Mouse (Mus musculus) forebrain, embryonic 13.5 days (tissue): ENCODE results near the gene Nxpe4. TPM values are rescaled to one million over a fixed set of nuclear protein-coding genes. Genes with fewer than 3 reads are reported as not detected.

Experiments used
- ATAC-seq: fragments of 200-750 bp; cut with Nextera tagmentation; 2 replicates; pipeline ENCODE4 v1.8.0; 2017
- H3K27ac ChIP-seq: fragments of 300-500 bp; sonication (generic); 2 replicates; pipeline ENCODE4 v1.5.1; 2015; ENCODE audit warnings: inconsistent platforms, mild to moderate bottlenecking, moderate library complexity
- H3K27me3 ChIP-seq: fragments of 300-500 bp; sonication (generic); 2 replicates; pipeline ENCODE4 v1.6.1; 2015; ENCODE audit warnings: mild to moderate bottlenecking, inconsistent platforms
- H3K36me3 ChIP-seq: fragments of 300-500 bp; sonication (generic); 2 replicates; pipeline ENCODE4 v1.6.1; 2015; ENCODE audit warnings: mild to moderate bottlenecking, inconsistent platforms; ENCODE audit not compliant: poor library complexity, severe bottlenecking
- H3K4me1 ChIP-seq: fragments of 300-500 bp; sonication (generic); 2 replicates; pipeline ENCODE4 v1.6.1; 2015; ENCODE audit warnings: inconsistent platforms
- H3K4me2 ChIP-seq: fragments of 300-500 bp; sonication (generic); 2 replicates; pipeline ENCODE4 v1.6.1; 2015; ENCODE audit warnings: inconsistent platforms, mild to moderate bottlenecking, moderate library complexity
- H3K4me3 ChIP-seq: fragments of 300-500 bp; sonication (generic); 2 replicates; pipeline ENCODE4 v1.5.1; 2015; ENCODE audit warnings: mild to moderate bottlenecking, inconsistent platforms
- H3K9ac ChIP-seq: fragments of 300-500 bp; sonication (generic); 2 replicates; pipeline ENCODE4 v1.6.1; 2015; ENCODE audit warnings: mild to moderate bottlenecking, inconsistent platforms
- H3K9me3 ChIP-seq: fragments of 300-500 bp; sonication (generic); replicated peaks from 2 replicates; pipeline ENCODE4 v1.6.1; 2016; ENCODE audit warnings: inconsistent platforms
- WGBS: fragments of 180-500 bp; shearing (Covaris S2); methylation state at CpG from one replicate; pipeline ENCODE4 v1.1.7; 2015; 5-methylcytosine and 5-hydroxymethylcytosine counted together
- polyA plus RNA-seq: library from polyadenylated mRNA; unstranded; fragments of >200 nt; fragmentation: Nextera tagmentation; extraction: Ambion mirVana; gene quantifications from 2 replicates; pipeline ENCODE4 v1.2.1, GENCODE M21; 2015

The Nxpe4 gene
- polyA plus RNA-seq, 1 experiment from 2014 or later: 5.5 TPM

- Histone ChIP-seq H3K4me2 (peak overlapping the region; percentile 32), H3K9ac (no peak overlapping the region), H3K36me3 (no peaks in the 10 kb centered on the region), H3K9me3 (no peaks in the 10 kb centered on the region), H3K27ac (peak overlapping the region; percentile 19; the same call in 1 of the 2 replicates), H3K4me3 (no peak overlapping the region), H3K27me3 (no peaks in the 10 kb centered on the region), H3K4me1 (peaks cover 16% of the 10 kb centered on the region)
- ATAC-seq: no peak
- 14% methylated on average over 12 of the region's 12 CpGs for WGBS
These were observed 35.6 kb downstream of the Nxpe4 start for GRCm38 (mm10) chr9:48197458-48197884.

GRCm38 (mm10) chr9:48210970-48211369 is 49.1 kb downstream of the Nxpe4 start:
- Histone ChIP-seq H3K27ac (no peak overlapping the region), H3K27me3 (no peaks in the 10 kb centered on the region), H3K4me3 (no peak overlapping the region), H3K36me3 (no peaks in the 10 kb centered on the region), H3K9me3 (no peaks in the 10 kb centered on the region), H3K4me1 (peaks cover 5% of the 10 kb centered on the region), H3K9ac (no peak overlapping the region), H3K4me2 (no peak overlapping the region)
- WGBS: 93% methylated on average over 6 of the region's 6 CpGs
- no peak for ATAC-seq

- peaks cover 13% of the 10 kb centered on the region for H3K4me1 ChIP-seq
- no peak overlapping the region for H3K9ac ChIP-seq
- no peak overlapping the region for H3K27ac ChIP-seq
- no peaks in the 10 kb centered on the region for H3K36me3 ChIP-seq
- no peak overlapping the region for H3K4me3 ChIP-seq
- 95% methylated on average over 5 of the region's 5 CpGs for WGBS
- H3K4me2 ChIP-seq: no peak overlapping the region
- no peak for ATAC-seq
- H3K9me3 ChIP-seq: no peaks in the 10 kb centered on the region
- H3K27me3 ChIP-seq: no peaks in the 10 kb centered on the region
These were observed 50.1 kb downstream of the Nxpe4 start for GRCm38 (mm10) chr9:48211912-48212311.

GRCm38 (mm10) chr9:48214751-48215150 is 52.9 kb downstream of the Nxpe4 start:
- Histone ChIP-seq H3K9ac (no peak overlapping the region), H3K4me2 (no peak overlapping the region), H3K4me3 (no peak overlapping the region), H3K36me3 (no peaks in the 10 kb centered on the region), H3K4me1 (peaks cover 14% of the 10 kb centered on the region), H3K27ac (no peak overlapping the region), H3K9me3 (no peaks in the 10 kb centered on the region), H3K27me3 (no peaks in the 10 kb centered on the region)
- 78% methylated on average over 9 of the region's 9 CpGs for WGBS
- ATAC-seq: peak; percentile 36; the same call in 1 of the 2 replicates

- H3K4me3 ChIP-seq: no peak overlapping the region
- peaks cover 14% of the 10 kb centered on the region for H3K4me1 ChIP-seq
- peak; percentile 24; the same call in 1 of the 2 replicates for ATAC-seq
- no peak overlapping the region for H3K9ac ChIP-seq
- H3K27me3 ChIP-seq: no peaks in the 10 kb centered on the region
- no peaks in the 10 kb centered on the region for H3K36me3 ChIP-seq
- peak overlapping the region; percentile 57; the same call in 1 of the 2 replicates for H3K27ac ChIP-seq
- WGBS: 78% methylated on average over 13 of the region's 13 CpGs
- no peaks in the 10 kb centered on the region for H3K9me3 ChIP-seq
- H3K4me2 ChIP-seq: no peak overlapping the region
These were observed 54.5 kb downstream of the Nxpe4 start for GRCm38 (mm10) chr9:48216091-48217001.

- Histone ChIP-seq H3K27me3 (no peaks in the 10 kb centered on the region), H3K4me2 (no peak overlapping the region), H3K4me1 (no peaks in the 10 kb centered on the region), H3K9me3 (no peaks in the 10 kb centered on the region), H3K9ac (no peak overlapping the region), H3K4me3 (no peak overlapping the region), H3K36me3 (no peaks in the 10 kb centered on the region), H3K27ac (no peak overlapping the region)
- WGBS: 87% methylated on average over 3 of the region's 3 CpGs
- ATAC-seq: no peak
These were observed 68.9 kb downstream of the Nxpe4 start for GRCm38 (mm10) chr9:48230706-48231105.

GRCm38 (mm10) chr9:48236455-48236854 is 74.6 kb downstream of the Nxpe4 start:
- no peaks in the 10 kb centered on the region for H3K36me3 ChIP-seq
- WGBS: 75% methylated on average over 6 of the region's 6 CpGs
- H3K27ac ChIP-seq: no peak overlapping the region
- no peaks in the 10 kb centered on the region for H3K9me3 ChIP-seq
- ATAC-seq: no peak
- H3K4me2 ChIP-seq: no peak overlapping the region
- H3K9ac ChIP-seq: no peak overlapping the region
- H3K27me3 ChIP-seq: no peaks in the 10 kb centered on the region
- H3K4me1 ChIP-seq: no peaks in the 10 kb centered on the region
- no peak overlapping the region for H3K4me3 ChIP-seq

GRCm38 (mm10) chr9:48238153-48238755 is 76.4 kb downstream of the Nxpe4 start:
- no peak for ATAC-seq
- no peak overlapping the region for H3K4me2 ChIP-seq
- H3K9me3 ChIP-seq: no peaks in the 10 kb centered on the region
- no peaks in the 10 kb centered on the region for H3K27me3 ChIP-seq
- H3K36me3 ChIP-seq: no peaks in the 10 kb centered on the region
- H3K27ac ChIP-seq: no peak overlapping the region
- H3K9ac ChIP-seq: no peak overlapping the region
- H3K4me3 ChIP-seq: no peak overlapping the region
- no peaks in the 10 kb centered on the region; the same call in 1 of the 2 replicates for H3K4me1 ChIP-seq
- 81% methylated on average over 9 of the region's 9 CpGs for WGBS

- Histone ChIP-seq H3K36me3 (no peaks in the 10 kb centered on the region), H3K9me3 (no peaks in the 10 kb centered on the region), H3K27me3 (no peaks in the 10 kb centered on the region), H3K4me2 (no peak overlapping the region), H3K4me1 (peaks cover 3% of the 10 kb centered on the region; the same call in 1 of the 2 replicates), H3K9ac (no peak overlapping the region), H3K27ac (no peak overlapping the region), H3K4me3 (no peak overlapping the region)
- ATAC-seq: no peak
- 94% methylated on average over 5 of the region's 5 CpGs for WGBS
These were observed 77.6 kb downstream of the Nxpe4 start for GRCm38 (mm10) chr9:48239461-48239860.

- WGBS: 44% methylated on average over 5 of the region's 5 CpGs
- Histone ChIP-seq H3K9me3 (no peaks in the 10 kb centered on the region), H3K4me1 (peaks cover 6% of the 10 kb centered on the region), H3K4me2 (no peak overlapping the region), H3K36me3 (no peaks in the 10 kb centered on the region), H3K27me3 (no peaks in the 10 kb centered on the region), H3K4me3 (no peak overlapping the region), H3K9ac (no peak overlapping the region), H3K27ac (no peak overlapping the region)
- ATAC-seq: no peak
These were observed 78.6 kb downstream of the Nxpe4 start for GRCm38 (mm10) chr9:48240431-48240830.

GRCm38 (mm10) chr9:48241791-48242190 is 80.0 kb downstream of the Nxpe4 start:
- ATAC-seq: no peak

GRCm38 (mm10) chr9:48242756-48243155 is 80.9 kb downstream of the Nxpe4 start:
- ATAC-seq: no peak
- no peaks in the 10 kb centered on the region for H3K27me3 ChIP-seq
- peaks cover 14% of the 10 kb centered on the region for H3K4me1 ChIP-seq
- no peaks in the 10 kb centered on the region for H3K36me3 ChIP-seq
- no peaks in the 10 kb centered on the region for H3K9me3 ChIP-seq
- H3K4me3 ChIP-seq: no peak overlapping the region
- WGBS: 86% methylated on average over 2 of the region's 2 CpGs
- H3K9ac ChIP-seq: no peak overlapping the region
- no peak overlapping the region for H3K4me2 ChIP-seq
- no peak overlapping the region for H3K27ac ChIP-seq

More at GRCm38 (mm10) chr9:48241791-48242190, 80.0 kb downstream of the Nxpe4 start:
- 92% methylated on average over 1 of the region's 1 CpGs for WGBS
- H3K27ac ChIP-seq: no peak overlapping the region
- no peaks in the 10 kb centered on the region for H3K36me3 ChIP-seq
- H3K27me3 ChIP-seq: no peaks in the 10 kb centered on the region
- no peak overlapping the region for H3K9ac ChIP-seq
- H3K4me3 ChIP-seq: no peak overlapping the region
- H3K4me2 ChIP-seq: no peak overlapping the region
- peaks cover 14% of the 10 kb centered on the region for H3K4me1 ChIP-seq
- no peaks in the 10 kb centered on the region for H3K9me3 ChIP-seq
